Mouse (Mus musculus): ENCODE results near the gene Atg4a-ps. TPM values are rescaled to one million over a fixed set of nuclear protein-coding genes. Genes with fewer than 3 reads are reported as not detected.
"Not testable (repeated sequence)": the region's sequence is repeated elsewhere in the genome, so short reads cannot be mapped to it uniquely, and the experiment has no call there.

The Atg4a-ps gene
- under 1 TPM in 1 of 2 experiments, not detected in 1; 0.72 TPM for total RNA-seq (2021)

DNA sequence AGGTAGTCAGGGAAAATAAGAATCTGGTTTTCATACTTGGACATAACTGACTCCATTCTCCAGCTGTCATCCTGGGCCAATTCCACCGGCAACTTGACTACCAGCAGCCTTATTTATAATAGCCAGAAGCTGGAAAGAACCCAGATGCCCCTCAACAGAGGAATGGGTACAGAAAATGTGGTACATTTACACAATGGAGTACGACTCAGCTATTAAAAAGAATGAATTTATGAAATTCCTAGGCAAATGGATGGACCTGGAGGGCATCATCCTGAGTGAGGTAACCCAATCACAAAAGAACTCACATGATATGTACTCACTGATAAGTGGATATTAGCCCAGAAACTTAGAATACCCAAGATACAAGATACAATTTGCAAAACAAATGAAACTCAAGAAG is at the start of gene Atg4a-ps:
Gene Atg4a-ps (minus strand): TSS at position 101 of the 400 bp plus-strand sequence.
- not testable (repeated sequence) for DNase-seq

DNA sequence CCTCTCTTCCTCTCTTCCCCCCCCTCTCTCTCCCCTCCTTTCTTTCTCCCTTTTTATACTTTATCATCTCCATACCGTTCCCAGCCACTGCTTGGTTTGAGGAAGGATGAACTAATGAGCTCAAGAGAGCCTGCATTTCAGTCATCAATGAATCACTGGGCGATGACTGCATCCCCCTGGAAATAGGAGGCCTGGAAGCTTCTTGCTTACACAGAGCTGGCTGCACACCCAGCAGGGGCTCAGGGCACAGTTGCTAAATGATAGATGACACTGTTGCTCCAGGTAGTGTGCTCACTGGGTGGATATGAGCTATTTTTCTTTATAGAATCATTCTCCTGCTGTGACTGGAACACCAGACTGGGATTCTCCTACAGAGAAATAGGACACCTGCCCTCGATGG is 49.7 kb upstream of the Atg4a-ps start:
- DNase-seq: no peak

DNA sequence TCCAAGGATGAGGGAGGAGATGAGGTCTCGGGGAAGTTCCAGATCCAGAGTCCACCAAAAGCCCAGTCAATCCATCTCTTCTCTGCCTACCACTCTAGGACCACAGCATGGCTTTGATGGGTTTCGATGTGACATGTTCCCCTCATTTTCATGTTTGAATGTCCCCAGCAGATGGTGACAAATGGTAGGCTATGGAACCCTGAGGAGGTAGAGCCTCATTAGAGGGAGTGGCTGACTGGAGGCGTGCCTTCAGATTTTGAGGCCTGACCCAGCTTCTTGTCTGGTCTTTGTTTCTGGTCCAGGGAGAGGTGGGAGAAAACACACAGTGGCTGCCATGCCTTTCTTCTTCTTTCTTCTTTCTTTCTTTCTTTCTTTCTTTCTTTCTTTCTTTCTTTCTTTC is 44.6 kb upstream of the Atg4a-ps start:
- no peak for DNase-seq

DNA sequence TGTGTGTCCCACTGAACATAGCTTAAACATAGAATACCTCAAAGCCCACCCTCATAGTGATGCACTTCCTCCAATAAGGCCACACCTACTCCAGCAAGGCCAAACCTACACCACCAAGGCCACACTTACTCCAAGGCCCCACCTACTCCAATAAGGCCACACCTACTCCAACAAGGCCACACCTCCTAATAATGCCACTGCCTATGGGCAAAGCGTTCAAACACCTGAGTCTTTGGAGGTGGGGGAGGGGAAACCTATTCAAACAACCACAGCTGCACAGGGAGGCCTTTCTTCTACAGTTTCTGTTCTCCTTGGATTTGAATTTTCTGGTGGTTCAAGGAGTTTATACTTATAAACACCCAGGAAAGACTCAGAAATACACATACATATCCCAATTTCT is 43.2 kb upstream of the Atg4a-ps start:
- DNase-seq: no peak

DNA sequence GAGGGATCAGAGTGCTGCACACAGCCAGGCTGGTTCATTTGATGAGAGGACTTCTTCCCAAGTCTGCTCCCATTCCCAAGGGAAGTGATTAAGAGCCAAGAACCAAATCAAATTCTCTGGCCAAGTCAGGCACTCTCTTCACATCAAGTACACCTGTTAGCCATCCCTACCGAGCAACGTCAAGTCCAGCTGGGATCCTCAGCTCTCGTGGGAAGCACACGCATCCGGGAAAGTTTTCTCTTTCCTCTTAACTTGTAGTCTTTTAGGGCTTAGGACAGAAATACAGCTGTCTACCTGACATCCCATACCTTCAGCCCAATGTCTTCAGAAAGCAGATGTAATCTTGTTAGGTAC is 38.1 kb upstream of the Atg4a-ps start:
- no peak for DNase-seq

DNA sequence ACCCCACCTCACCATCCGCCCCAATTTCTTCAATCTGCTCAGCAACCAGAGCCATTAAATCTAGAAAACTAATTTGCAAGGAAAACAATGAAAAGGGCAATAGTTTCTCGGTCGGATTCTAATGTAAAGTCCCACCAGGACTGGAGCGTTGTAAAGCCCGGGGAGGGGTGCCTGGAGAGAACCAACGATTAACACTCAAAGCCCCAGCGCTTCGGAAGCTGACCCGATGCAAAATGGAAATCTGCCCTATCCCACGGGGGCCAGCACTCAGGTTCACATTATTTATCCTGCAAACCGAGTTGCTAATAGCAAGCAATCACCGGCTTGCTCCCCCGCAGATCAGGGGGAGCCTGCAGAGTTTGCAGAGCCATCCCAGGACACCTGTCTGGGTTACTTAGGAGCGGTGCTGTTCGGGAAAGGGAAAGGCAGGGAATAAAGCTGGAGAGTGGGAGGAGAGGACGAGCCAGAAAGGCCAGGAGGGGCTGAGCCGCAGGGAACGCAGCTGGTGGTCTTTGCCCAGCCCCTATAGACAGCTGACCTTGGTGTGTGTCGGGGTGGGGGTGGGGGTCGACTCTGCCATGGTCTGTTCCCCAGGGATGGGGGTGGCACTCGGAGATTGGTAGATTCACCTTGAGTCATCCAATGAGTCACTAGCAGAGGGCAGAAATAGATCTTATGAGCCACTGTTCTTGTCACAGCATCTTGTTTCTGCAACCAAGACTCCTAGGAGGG is 37.5 kb upstream of the Atg4a-ps start:
- no peak for DNase-seq

DNA sequence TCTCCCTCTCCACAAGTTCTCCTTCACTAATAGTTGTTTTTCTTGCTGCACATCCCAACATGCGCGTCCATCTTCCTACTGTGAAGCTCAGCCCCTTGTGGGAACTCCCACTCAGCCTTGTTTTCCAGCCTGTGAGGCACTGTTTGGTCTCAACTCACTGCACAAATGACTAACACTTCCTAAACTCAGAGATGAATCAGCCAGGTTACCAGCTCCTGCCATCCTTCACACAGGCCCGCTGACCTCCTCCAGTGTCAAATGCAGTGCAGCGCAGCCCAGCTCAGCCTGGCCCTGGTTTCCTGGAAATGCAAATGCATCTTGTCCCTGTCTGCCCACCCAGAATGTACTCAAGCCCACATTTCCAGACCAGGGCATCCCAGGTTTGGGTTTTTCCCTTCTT is 36.6 kb upstream of the Atg4a-ps start:
- peak in 1 of 2 experiments; percentile 4 for DNase-seq

DNA sequence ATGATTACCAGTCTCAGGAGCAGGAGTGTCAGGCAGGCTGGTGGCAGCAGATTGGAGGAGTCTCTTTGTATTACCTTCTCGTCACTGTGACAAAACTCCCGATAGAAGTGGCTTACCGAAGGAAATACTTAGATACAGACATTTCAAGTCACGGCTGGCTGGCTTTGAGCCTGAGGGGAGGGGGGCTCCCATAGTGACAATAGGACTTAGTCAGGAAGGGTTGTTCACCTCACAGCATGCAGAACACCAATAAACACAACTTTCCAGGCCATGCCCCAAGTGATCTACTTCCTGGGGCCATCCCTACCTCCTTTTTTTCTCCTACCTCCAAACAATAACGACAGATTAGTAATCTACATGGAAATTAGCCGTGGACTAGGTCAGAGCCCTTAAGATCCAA is 32.9 kb upstream of the Atg4a-ps start:
- no peak for DNase-seq

DNA sequence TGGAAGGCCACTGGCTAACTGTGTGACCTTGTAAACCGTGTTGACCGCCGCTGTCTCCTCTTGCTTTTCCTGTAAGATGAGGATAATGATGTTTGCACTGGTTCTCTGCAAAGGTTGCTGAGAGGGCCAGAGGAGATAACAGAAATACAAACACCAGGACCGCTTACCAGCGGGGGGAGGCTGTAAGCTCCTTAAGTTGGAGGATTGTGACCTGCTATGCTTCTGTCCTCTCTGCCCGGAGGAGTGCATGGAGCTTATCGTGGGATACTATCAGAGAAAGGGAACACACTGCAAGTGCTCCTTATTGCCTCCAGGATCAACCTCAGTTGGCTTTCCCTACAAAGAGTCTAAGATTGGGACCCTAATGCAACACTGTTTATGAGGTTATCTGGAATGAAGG is 26.8 kb upstream of the Atg4a-ps start:
- no peak for DNase-seq

DNA sequence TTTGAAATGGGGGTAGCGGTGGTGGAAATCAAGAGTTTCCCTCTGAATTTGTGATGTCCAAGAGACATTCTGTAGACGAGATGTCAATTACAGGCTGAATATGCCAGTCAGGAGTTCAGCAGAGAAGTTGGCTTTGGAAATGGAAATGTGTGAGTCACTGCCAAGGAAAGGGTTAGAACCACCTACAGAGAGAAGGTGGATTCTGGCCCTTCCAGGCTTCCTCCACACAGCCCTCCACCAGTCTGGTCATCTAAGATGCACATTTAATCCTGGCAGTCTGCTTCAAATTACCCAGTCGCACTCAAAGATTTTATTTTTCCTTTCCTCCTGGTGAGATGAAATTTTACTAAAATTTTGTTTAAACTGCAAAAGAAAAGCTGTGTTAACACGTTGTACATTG is 26.2 kb upstream of the Atg4a-ps start:
- DNase-seq: no peak

DNA sequence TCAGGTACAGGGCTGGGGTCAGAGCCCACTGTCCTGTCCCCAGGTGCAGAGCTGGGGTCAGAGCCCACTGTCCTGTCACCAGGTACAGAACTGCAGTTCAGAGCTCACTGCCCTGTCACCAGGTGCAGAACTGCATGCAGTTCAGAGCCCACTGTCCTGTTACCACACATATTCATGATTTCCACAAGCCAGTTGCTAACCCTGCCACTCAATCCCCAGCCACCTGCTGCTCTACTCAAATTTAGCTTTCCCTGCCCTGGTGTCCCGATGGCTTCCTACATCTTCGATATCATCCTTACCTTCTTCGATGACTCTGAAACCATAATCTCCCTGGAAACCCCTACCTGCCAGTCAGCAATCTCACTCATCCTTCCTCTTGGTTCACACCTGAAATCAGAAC is 17.5 kb upstream of the Atg4a-ps start:
- no peak for DNase-seq

DNA sequence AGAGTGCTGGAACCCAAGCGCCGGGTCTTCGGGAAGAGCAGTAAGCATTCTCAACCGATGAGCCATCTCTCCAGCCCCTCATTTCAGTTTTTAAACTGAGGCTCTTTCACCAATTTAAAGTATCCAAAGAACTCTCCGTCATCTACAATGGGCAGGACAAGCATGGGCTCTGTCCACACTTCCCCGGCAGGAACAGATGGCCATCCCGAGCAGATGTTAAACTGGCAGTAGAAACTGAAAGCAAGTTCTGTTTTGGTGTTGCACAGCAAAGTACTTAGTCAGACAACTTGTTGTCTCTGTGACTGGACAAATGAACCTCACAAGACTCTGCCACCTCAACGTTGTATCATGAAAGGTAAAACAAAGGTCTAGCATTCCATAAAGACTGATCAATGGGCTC is 15.8 kb upstream of the Atg4a-ps start:
- DNase-seq: no peak

DNA sequence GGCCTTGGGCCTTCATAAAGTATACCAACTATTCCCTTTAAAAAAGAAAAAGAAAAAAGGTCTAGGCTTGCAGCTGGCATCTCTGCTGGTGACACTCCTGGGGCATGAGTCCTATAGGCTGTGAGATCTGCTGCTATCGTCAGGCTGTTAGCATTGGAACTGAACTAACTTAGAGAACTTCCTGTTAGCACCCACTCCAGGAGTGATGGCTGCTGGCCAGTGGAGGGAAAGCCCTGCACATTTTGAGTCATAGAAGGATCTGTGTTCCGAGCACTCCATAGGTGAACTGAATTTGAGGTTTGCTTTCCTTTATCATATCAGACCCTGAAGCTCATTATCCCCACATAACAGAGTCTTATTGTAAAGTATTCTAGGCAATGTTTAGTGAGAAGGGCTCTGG is 14.1 kb upstream of the Atg4a-ps start:
- no peak for DNase-seq

DNA sequence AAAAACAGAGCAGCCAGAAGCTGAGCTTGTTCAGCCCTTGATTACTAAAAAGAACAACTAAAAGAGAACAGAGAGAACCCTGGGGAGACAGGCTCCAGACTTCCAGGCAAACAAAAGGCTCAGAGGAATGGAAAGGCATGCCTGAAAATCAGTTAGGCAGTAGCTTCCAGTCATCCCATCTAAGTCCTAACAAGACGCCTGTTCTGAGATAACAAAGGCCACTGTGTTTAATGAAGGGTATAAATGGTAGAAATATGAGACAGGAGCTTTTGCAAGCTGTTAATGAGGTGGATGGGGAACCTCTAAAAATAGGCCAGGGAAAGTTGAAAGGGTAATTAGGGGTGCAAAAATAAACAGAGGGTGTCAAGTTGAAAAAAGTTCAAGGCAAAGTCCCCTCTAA is 4.5 kb upstream of the Atg4a-ps start:
- no peak for DNase-seq

DNA sequence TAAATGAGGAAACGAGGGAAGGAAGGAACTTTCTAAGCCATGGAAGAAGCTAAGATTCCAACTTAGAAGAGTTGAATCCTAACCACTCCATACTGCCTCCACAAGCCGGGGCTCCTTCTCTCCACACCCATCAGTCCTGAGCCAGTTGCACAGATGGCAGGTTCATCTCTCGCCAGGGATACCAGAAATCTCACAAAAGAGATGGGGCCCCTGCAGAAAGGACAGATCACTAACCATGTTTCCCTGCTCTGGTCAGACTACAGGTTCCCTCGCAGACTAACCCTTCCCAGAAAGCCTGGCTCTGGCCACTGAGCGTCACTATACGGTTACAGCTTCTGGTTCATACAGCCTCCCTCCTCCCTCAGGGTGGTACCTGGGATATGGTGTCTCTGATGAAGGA is 3.8 kb upstream of the Atg4a-ps start:
- DNase-seq: no peak

DNA sequence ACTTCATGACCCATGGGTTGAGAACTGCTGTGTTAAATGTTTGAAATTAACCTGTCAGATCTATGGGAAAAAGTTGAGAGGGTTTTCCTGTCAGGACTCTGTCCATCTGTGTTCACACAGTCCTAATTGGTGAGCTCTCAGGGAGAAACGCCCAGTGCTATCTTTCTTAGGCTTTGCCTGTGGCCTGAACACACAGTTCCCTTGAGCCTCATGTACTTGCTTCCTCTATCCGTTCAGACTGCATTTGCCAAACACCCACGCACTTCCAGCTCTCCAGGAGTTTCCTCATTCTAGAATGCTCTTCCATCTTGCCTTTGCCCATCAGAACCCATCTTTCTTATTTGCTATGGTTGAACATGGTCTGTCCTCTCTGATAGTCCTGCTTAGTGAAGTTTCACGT is 2.6 kb upstream of the Atg4a-ps start:
- no peak for DNase-seq

DNA sequence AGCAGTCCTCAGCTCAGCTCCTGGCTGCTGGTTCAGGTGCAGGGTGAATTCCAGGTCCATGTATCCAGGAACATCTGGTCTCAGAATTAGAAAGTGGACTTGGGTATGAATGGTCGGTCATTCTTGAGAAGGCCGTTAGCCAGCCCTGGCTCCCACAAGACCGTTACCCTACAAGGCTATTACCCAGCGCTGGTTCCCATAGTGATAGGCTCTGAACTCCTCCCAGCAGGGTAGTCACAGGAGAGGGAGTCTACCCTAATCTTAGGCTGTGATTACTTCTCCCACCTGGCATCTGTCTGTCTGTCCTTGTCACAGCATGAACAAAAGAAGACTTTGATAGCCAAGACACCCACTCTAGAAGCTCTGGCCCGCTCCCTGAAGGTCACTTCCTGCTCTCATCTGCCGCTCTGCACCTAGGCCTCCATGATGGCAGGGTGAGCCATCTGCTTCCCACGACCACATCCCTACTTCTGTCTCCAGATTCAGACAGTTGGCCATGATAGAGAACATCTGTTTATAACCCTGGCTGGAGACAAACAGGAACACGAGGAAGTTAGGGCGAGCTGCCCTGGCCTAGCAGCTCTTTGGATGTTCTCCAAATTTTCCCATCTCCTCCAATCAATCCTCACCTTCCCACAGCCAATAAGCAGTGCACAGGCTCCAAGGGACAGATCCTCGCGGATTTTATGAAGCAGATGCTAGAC is 1.4 kb upstream of the Atg4a-ps start:
- no peak for DNase-seq

DNA sequence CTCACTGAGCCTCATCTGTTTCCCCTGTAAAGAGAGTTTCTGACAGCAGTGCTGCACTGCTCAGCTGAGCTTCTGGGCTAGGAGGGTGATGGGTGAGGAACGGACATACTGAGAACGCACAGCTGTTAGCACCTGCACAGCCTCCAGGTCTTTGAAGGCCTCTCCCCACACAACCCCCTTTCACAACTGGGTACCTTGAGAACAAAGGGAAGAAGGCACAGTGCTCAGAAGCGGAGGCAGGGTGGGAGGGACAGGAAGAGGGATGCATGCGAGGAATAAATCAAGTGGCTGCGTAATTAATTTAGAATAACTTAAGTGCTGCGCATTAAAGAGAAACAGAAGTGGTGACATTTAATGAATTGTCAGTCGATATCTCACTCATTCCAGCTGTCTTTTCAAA is 4.6 kb downstream of the Atg4a-ps start:
- no peak for DNase-seq

DNA sequence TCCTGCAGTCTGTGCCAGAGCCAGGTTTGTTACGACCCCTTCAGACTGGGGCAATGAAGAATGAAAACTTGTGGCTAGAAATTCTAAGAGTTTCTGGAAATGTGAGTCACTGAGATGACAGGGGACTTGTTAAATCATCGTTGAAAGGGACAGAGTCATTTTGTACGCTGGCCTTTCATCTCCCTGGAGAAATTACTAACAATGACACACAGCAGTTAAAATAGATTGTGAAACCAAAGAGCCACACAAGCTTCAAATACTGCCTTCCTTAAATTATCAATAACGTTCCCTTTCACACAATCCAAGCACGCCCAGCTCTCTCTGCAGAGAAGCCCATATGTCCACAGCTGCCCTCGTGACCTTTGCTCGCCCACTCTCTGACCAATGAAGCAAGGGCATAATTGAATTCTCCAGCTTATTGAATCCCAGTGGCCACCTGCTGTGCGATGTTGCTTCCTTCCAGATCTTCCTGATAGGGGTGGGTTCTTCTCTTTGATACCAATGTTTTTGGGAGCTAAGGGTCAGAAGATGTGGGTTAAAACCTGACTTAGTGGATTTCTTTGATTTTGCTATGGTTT is 5.6 kb downstream of the Atg4a-ps start:
- DNase-seq: no peak

DNA sequence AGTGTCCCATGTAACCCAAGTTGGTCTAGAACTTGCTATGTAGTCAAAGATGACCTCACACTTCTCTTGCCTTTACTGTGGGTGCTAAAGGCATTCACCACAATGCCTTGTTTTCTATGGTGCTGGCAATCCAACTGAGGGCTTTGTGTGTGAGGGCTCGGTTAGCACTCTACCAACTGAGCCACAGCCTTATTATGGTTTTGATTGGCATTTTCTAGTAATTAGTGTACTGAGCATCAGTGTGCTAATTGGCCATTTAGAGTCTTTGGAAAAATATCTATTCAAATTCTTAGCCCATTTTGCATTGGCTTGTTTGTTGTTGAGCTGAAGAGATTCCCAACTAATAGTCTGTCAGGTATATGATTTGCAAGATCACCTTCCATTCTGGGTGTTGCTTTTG is 8.2 kb downstream of the Atg4a-ps start:
- DNase-seq: no peak

DNA sequence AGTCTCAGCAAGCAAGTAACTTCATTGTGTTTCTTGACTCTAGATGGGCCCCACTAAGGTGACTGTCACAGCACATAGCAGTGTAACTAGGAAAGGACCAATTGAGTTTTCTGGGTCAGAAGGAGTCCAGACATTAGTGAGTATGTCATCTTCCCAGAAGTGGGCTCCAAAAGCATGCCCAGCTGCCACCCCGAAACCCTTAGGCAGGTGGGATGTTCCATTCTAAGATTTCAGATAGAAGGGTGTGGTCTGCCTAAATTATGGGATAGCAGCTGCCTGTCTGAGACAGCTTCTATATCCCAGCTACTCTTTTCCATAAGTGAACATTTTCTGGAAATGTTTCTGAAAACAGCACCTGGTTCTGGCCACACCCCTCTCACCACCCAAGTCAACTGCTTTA is 11.6 kb downstream of the Atg4a-ps start:
- no peak for DNase-seq

DNA sequence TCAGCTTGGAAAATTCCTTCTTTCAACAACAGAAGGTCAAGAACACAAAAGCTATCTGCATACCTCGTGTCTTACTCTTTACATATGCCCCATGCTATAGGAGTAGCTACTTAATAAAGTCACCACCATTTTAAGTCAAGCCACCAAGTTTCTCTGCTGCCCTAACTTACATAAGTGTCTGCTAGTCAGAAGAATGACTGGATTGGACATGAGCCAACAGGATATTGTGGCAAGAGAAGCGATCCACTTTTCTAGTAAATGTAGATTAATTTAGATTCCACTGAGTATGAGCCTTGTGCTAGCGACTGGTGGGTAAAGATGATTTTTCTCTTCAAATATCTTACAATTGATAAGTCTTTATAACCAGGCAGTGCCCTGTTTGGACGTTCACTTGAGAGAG is 12.0 kb downstream of the Atg4a-ps start:
- DNase-seq: no peak

DNA sequence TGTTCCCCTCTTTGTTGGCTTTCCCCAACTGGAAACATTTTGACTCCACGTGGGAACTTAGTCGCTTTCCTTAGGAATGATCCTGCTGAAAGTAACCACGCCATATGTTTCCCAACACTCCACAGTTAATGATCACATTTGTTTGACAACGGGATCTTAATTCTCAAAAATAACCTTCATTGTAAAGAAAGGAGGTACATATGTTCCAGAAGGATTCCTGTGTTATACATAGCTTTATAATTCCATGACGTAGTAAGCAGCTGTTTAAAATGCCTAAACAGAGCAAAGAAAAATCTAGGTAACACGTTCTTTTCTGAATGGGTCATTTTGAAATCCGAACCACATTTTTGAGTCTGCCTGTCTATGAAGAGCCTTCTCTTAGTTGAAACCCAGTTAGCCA is 12.7 kb downstream of the Atg4a-ps start:
- no peak for DNase-seq

DNA sequence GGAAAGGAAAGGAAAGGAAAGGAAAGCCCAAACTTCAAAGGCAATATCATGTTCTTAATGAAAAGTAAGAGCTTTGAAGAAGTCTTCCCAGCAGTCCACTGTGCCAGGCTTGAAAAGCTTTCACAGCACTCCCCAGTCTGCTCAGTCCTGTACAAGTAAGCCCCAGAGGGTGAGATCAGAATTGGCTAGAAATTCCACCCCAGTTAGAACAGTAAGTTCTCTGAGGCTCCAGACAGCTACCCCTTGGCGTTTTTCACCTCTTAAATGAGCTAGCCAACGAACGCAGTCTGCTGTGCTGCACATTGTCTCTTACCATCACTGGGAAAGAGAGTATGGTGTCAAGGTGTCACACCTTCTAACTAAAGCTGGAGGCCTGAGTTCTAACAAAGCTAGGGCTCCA is 18.2 kb downstream of the Atg4a-ps start:
- no peak for DNase-seq

All from layer of hippocampus, postnatal 36 days (tissue).